8 mouse cellular contexts compared by ENCODE assay signal in genomic region chr6:85137217-85138035, GRCm38 (mm10). TPM values are rescaled to one million over a fixed set of nuclear protein-coding genes. Genes with fewer than 3 reads are reported as not detected.
A peak's percentile ranks its signal among the peaks of the same experiment; 100 is the strongest.
DNase-seq lines count a peak whose midpoint lies in the region; ATAC-seq lines count a peak whose summit lies in the region.

TSS of gene Spr (minus strand) at chr6:85137766.

- peak; percentile 98 for DNase-seq in adipocyte (ENCODE audit: low spot score)
- peak; percentile 95 for DNase-seq in embryo, embryonic 10 days (ENCODE audit: low spot score)
- peak; percentile 93 for DNase-seq in gastrocnemius, postnatal 14 days
- DNase-seq in left cerebral cortex, postnatal 10 days (ENCODE audit: extremely low spot score in 1 of 2, low spot score in 2 of 2): peak; percentile 80 to 95
- DNase-seq in right cerebral cortex, postnatal 25 days: peak; percentile 87
- peak; percentile 89 to 94 for DNase-seq in urinary bladder, postnatal 4 days (ENCODE audit: low spot score in 2 of 2)

- peak; percentile 87 for ATAC-seq in inflammation-experienced regulatory T-cells, adult 6 months
- peak; percentile 81 for ATAC-seq in megakaryocyte-erythroid progenitor cell, adult 5-6 weeks (replicated peaks; ENCODE audit: low FRiP score, low TSS enrichment, poor library complexity, severe bottlenecking)

- intact Hi-C loops in gastrocnemius, postnatal 14 days (cut with DNase I; ENCODE audit: low total_unique reads): no loop called here
- intact Hi-C loops in left cerebral cortex, postnatal 10 days (cut with DNase I): loop anchor here (5.0 kb wide), 1 partner anchor 1045 kb away; no protein-coding TSS in a partner anchor

RNA-seq across cellular contexts. Expression of gene Spr, which starts in this region (rescaled TPM):
- total RNA-seq in gastrocnemius, postnatal 14 days (2021): 10 to 100 TPM; 28.0 to 28.1 TPM
- polyA plus RNA-seq in inflammation-experienced regulatory T-cells, adult 6 months (2017; shearing (Covaris generic)): 10 to 100 TPM; 16.2 to 29.9 (median 29.4) TPM
- total RNA-seq in left cerebral cortex, postnatal 10 days (2021): 10 to 100 TPM; 39.0 to 41.6 TPM
- total RNA-seq in megakaryocyte-erythroid progenitor cell, adult 5-6 weeks (2014; fragmentation: Nextera tagmentation): 30.5 and 41.7 TPM in 2 replicates
- total RNA-seq in megakaryocyte-erythroid progenitor cell, adult 5-6 weeks (2017): 42.1 and 51.2 TPM in 2 replicates

Comparison
In these comparisons a context has a peak if more than half of its experiments do, and no peak if none do; other contexts are left out.
1. Peak in every context shown above with its lines: DNase-seq and ATAC-seq.